Mouse (Mus musculus) MEL (cell line): Measurements from ENCODE around the gene Mis18a. TPM values are rescaled to one million over a fixed set of nuclear protein-coding genes. Genes with fewer than 3 reads are reported as not detected.

Experiments
- DNase-seq: peaks from one replicate; pipeline ENCODE4 v3.0.0; 2011; ENCODE audit warnings: low read depth, low spot score
- H3K27ac ChIP-seq: 2 replicates; pipeline ENCODE4 v1.5.1; 2012; ENCODE audit warnings: low read depth, mild to moderate bottlenecking, control low read depth, low read length, moderate library complexity; ENCODE audit not compliant: control insufficient read depth
- H3K27me3 ChIP-seq, 2 experiments: fragments of 150-350 bp in 1 of 2; sonication (generic) in 1 of 2; 2 replicates each; pipeline ENCODE4 v1.6.1; 2012; ENCODE audit warnings: low read length in 2 of 2, mild to moderate bottlenecking in 2 of 2, improper control_type of control experiment in 1 of 2, moderate library complexity in 1 of 2; ENCODE audit not compliant: insufficient read depth in 2 of 2, control insufficient read depth in 1 of 2
- H3K36me3 ChIP-seq, 2 experiments: 2 replicates each; pipeline ENCODE4 v1.6.1; 2012 to 2014; ENCODE audit warnings: low read length in 2 of 2, improper control_type of control experiment in 1 of 2, inconsistent platforms in 1 of 2, mild to moderate bottlenecking in 1 of 2; ENCODE audit not compliant: insufficient read depth in 2 of 2, control insufficient read depth in 1 of 2
- H3K4me1 ChIP-seq, 2 experiments: fragments of 150-350 bp in 1 of 2; sonication (generic) in 1 of 2; 2 replicates each; pipeline ENCODE4 v1.6.1; 2012; ENCODE audit warnings: low read length in 2 of 2, improper control_type of control experiment in 1 of 2, mild to moderate bottlenecking in 1 of 2; ENCODE audit not compliant: insufficient read depth in 2 of 2, control insufficient read depth in 1 of 2
- H3K4me3 ChIP-seq, 2 experiments: fragments of 150-350 bp in 1 of 2; sonication (generic) in 1 of 2; 2 replicates each; pipeline ENCODE4 v1.5.1; 2012; ENCODE audit warnings: low read depth in 2 of 2, low read length in 2 of 2, mild to moderate bottlenecking in 2 of 2, moderate library complexity in 2 of 2, control low read depth in 1 of 2, improper control_type of control experiment in 1 of 2; ENCODE audit not compliant: control insufficient read depth in 1 of 2, insufficient read depth in 1 of 2
- H3K79me2 ChIP-seq: 2 replicates; pipeline ENCODE4 v1.6.1; 2012; ENCODE audit warnings: mild to moderate bottlenecking, low read length, moderate library complexity; ENCODE audit not compliant: control insufficient read depth, poor library complexity, insufficient read depth
- H3K9ac ChIP-seq: 2 replicates; pipeline ENCODE4 v1.6.1; 2012; ENCODE audit warnings: low read depth, mild to moderate bottlenecking, control low read depth, low read length, moderate library complexity; ENCODE audit not compliant: control insufficient read depth, poor library complexity, severe bottlenecking
- H3K9me3 ChIP-seq: fragments of 150-350 bp; sonication (generic); replicated peaks from 2 replicates; pipeline ENCODE4 v1.6.1; 2012; ENCODE audit warnings: mild to moderate bottlenecking, low read length, improper control_type of control experiment, moderate library complexity; ENCODE audit not compliant: insufficient read depth
- CTCF ChIP-seq, 3 experiments: IDR thresholded peaks in 2 of 3; conservative IDR thresholded peaks in 1 of 3; 2 replicates each; pipeline ENCODE4 v1.5.1; 2011 to 2012; ENCODE audit warnings: low read length in 3 of 3, low read depth in 2 of 3, mild to moderate bottlenecking in 2 of 3, improper control_type of control experiment in 1 of 3, inconsistent platforms in 1 of 3, mixed read lengths in 1 of 3, moderate library complexity in 1 of 3; ENCODE audit not compliant: control insufficient read depth in 1 of 3, insufficient read depth in 1 of 3, poor library complexity in 1 of 3, severe bottlenecking in 1 of 3
- KAT2A ChIP-seq: conservative IDR thresholded peaks from 2 replicates; pipeline ENCODE4 v1.6.1; 2012; ENCODE audit warnings: low read depth, low read length, improper control_type of control experiment, inconsistent platforms
- RAD21 ChIP-seq: IDR thresholded peaks from 2 replicates; pipeline ENCODE4 v1.6.1; 2011; ENCODE audit warnings: mild to moderate bottlenecking, low read depth, low read length, improper control_type of control experiment
- RCOR1 ChIP-seq: IDR thresholded peaks from 2 replicates; pipeline ENCODE4 v1.6.1; 2012; ENCODE audit warnings: low read depth, mild to moderate bottlenecking, inconsistent platforms, low read length, improper control_type of control experiment
- SMC3 ChIP-seq: IDR thresholded peaks from 2 replicates; pipeline ENCODE4 v1.6.1; 2011; ENCODE audit warnings: low read depth, low read length, improper control_type of control experiment
- TBP ChIP-seq: IDR thresholded peaks from 2 replicates; pipeline ENCODE4 v1.8.0; 2011; ENCODE audit warnings: low read depth, low read length, improper control_type of control experiment
- USF2 ChIP-seq, 2 experiments: IDR thresholded peaks; 2 replicates each; pipeline ENCODE4 v1.6.1; 2011 to 2012; ENCODE audit warnings: improper control_type of control experiment in 2 of 2, low read length in 2 of 2, borderline replicate concordance in 1 of 2, inconsistent platforms in 1 of 2, low read depth in 1 of 2, mild to moderate bottlenecking in 1 of 2; ENCODE audit not compliant: insufficient read depth in 1 of 2
- ZC3H11A ChIP-seq: IDR thresholded peaks from 2 replicates; pipeline ENCODE4 v1.6.1; 2012; ENCODE audit warnings: low read depth, mild to moderate bottlenecking, inconsistent platforms, low read length, improper control_type of control experiment
- ZKSCAN1 ChIP-seq: IDR thresholded peaks from 2 replicates; pipeline ENCODE4 v1.6.1; 2012; ENCODE audit warnings: low read depth, mild to moderate bottlenecking, inconsistent platforms, low read length, improper control_type of control experiment, moderate library complexity
- polyA plus RNA-seq, 2 experiments: library from polyadenylated mRNA; stranded (reverse) in 1 of 2; unstranded in 1 of 2; fragments of >175 nt in 1 of 2; fragments of >200 nt in 1 of 2; gene quantifications; 2 replicates each; pipeline versions ENCODE4 v1.2.1 to v1.2.4; 2012; ENCODE audit warnings: low replicate concordance in 2 of 2, low read depth in 1 of 2; ENCODE audit not compliant: insufficient read length in 2 of 2, insufficient read depth in 1 of 2, missing spikeins in 1 of 2
- total RNA-seq: library from RNA; depleted of rRNA; stranded (reverse); fragments of 300-350 nt; gene quantifications from 2 replicates; pipeline ENCODE4 v1.2.3, GENCODE M21; 2012

Mis18a gene
- total and polyA plus RNA-seq, 3 experiments, result 43.8 to 48.3 TPM; not detected in 1

DNA sequence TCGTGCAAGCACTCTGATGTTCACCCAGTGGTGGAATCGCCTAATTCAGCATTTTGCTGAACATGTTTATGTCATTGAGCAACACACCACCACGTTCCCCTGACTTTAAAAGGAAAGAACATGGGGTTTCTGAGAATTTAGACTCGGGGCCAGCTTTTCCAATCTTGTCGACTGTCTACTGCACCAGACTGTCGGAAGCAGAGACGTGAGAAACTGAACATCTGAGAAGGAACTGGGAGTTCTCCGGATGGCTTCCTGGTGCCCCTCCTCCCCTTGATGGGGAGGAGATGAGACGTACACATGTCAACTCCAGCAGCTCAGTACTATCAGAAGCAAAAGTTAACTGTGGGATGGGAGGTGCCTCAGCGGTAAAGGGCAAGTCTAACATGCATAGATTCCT, 32.1 kb downstream of the Mis18a start:
- no peak for DNase-seq
- Histone ChIP-seq H3K27me3 (no peaks in the 10 kb centered on the region), H3K4me3 (no peak overlapping the region), H3K79me2 (no peaks in the 10 kb centered on the region), H3K9ac (no peak overlapping the region), H3K36me3 (no peaks in the 10 kb centered on the region)
- TF ChIP-seq KAT2A (no peak), RCOR1 (no peak)
- TF ChIP-seq, all 39 proteins: peak for 0
- no peak overlapping the region for H3K27ac ChIP-seq
- H3K9me3 ChIP-seq, result no peaks in the 10 kb centered on the region
- H3K4me1 ChIP-seq, result no peaks in the 10 kb centered on the region

DNA sequence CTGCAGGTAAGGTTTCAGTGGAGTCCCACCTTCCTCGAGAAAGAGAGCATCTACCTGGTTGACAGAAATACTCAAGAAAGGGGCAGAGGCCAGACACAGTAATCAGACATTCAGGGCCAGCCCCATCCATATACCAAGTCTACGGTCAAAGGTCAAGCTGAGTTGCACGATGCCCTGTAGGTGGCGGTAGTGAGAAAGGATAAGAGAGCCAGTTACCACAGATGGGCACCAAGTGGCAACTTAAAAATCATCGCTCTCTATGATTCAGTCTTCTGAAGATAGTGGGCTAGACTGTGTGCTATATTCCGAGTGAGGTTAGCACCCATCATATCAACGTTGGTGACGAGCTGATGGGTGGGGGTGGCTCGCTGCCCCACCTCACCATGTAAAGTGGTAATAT, 32.5 kb downstream of the Mis18a start:
- DNase-seq, result peak; percentile 64
- TF ChIP-seq RAD21 (peak; percentile 63), ZC3H11A (0 out of 2 replicates have a peak, but pooled peaks have one; percentile 29), CTCF (IDR thresholded peaks at IDR 0.05 in 2 of 3, conservative IDR thresholded peaks at IDR 0.05 in 1 of 3; ENCODE audit: control insufficient read depth in 1 of 3, insufficient read depth in 1 of 3, low read depth in 2 of 3, low read length in 3 of 3, poor library complexity in 1 of 3, severe bottlenecking in 1 of 3) (peak; percentile 64 to 71 (median 71)), SMC3 (peak; percentile 59), USF2 (IDR thresholded peaks at IDR 0.05; ENCODE audit: borderline replicate concordance in 1 of 2, insufficient read depth in 1 of 2, low read depth in 1 of 2, low read length in 2 of 2) (no peak), ZKSCAN1 (no peak)
- H3K79me2 ChIP-seq, result no peaks in the 10 kb centered on the region
- H3K27ac ChIP-seq, result no peak overlapping the region
- H3K9ac ChIP-seq, result no peak overlapping the region
- H3K4me3 ChIP-seq, result no peak overlapping the region
- H3K9me3 ChIP-seq, result no peaks in the 10 kb centered on the region
- H3K4me1 ChIP-seq, result no peaks in the 10 kb centered on the region
- H3K36me3 ChIP-seq, result no peaks in the 10 kb centered on the region
- no peaks in the 10 kb centered on the region for H3K27me3 ChIP-seq

DNA sequence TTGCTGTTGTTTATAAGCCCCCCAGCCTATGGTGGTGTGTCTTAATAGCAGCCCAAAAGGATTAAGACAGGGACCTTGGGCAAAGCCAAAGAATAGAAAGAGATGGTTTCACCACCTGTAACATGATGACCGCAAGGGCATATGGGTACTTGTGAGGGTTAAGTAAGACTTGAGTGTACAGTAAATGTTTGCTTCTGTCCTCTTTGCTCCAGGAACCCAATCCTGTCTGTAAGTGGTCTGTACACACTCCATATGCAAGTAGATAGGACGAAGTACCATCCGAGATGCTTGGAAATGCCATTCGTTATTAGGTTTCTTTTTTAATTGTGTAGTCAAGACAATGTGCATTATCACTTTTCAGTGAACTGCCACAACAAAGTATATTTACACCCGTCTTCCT, 33.6 kb downstream of the Mis18a start:
- Histone ChIP-seq H3K4me1 (no peaks in the 10 kb centered on the region), H3K27me3 (no peaks in the 10 kb centered on the region), H3K79me2 (no peaks in the 10 kb centered on the region), H3K9ac (no peak overlapping the region)
- TF ChIP-seq TBP (no peak), ZC3H11A (no peak)
- TF ChIP-seq, all 39 proteins: peak for 0
- Histone ChIP-seq H3K4me3 (no peak overlapping the region), H3K36me3 (no peaks in the 10 kb centered on the region), H3K9me3 (no peaks in the 10 kb centered on the region), H3K27ac (no peak overlapping the region)
- DNase-seq, result no peak
